Mouse (Mus musculus) MEL (cell line): ENCODE results near the gene Sort1.

Experiments used
- NELFE ChIP-seq: IDR thresholded peaks from 2 replicates; pipeline ENCODE4 v1.6.1; 2011; ENCODE audit warnings: low read depth, low read length, improper control_type of control experiment
- ZMIZ1 ChIP-seq: IDR thresholded peaks from 2 replicates; pipeline ENCODE4 v1.6.1; 2012; ENCODE audit warnings: low read depth, mild to moderate bottlenecking, inconsistent platforms, low read length, improper control_type of control experiment, moderate library complexity

DNA sequence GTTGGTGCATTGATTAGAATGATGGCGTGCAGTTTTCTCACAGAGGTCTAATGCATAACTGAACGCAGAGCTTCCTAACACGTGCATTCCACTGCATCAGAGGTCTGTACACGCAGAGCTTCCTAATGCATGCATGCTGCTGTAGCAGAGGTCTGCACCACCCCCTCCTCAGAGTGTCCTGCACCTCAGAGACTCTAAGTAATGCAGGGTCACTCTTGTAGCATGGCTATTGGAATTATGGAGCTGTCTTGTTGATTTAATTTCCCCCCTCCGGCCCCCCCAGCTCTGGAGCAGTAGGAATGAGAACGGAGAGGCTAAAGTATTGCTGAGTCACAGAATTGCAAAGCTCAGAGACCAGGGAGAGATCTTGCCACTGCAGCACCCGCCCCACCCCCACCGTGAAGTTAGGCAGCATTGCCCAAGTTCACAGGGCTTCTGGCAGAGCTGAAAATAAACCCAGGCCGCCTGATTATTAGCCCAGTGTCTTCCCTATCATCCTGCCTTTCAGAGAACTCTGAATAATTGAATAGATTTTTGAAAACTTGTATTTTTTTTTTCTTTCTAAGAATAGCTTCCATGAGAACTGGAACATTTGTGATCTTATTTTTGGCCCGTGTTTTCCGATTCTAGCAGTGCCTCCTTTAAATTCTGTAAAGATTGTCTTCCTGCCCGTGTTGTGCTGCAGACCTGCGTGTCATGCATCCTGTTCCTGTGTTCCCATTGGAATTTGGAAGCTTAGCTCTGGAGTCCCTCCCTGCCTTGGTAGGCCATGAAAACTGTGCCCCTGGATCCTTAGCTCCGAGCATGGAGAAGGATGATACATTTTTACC is 12.6 kb downstream of the Sort1 start:
- no peak for TF ChIP-seq NELFE
- no peak for TF ChIP-seq ZMIZ1
